Mouse (Mus musculus) stomach, embryonic 15.5 days (tissue): ENCODE data around the gene Fat1. TPM values are rescaled to one million over a fixed set of nuclear protein-coding genes. Genes with fewer than 3 reads are reported as not detected.

Experiments
- ATAC-seq: fragments of 200-750 bp; cut with Nextera tagmentation; 2 replicates; pipeline ENCODE4 v1.8.0; 2017; ENCODE audit warnings: low read depth, moderate number of reproducible peaks, moderate TSS enrichment; ENCODE audit not compliant: insufficient read depth, low FRiP score
- H3K27ac ChIP-seq: fragments of 300-500 bp; sonication (generic); 2 replicates; pipeline ENCODE4 v1.5.1; 2015; ENCODE audit warnings: mild to moderate bottlenecking, inconsistent platforms
- H3K27me3 ChIP-seq: fragments of 300-500 bp; sonication (generic); replicated peaks from 2 replicates; pipeline ENCODE4 v1.6.1; 2015; ENCODE audit warnings: inconsistent platforms
- H3K36me3 ChIP-seq: fragments of 300-500 bp; sonication (generic); 2 replicates; pipeline ENCODE4 v1.6.1; 2015; ENCODE audit warnings: inconsistent platforms
- H3K4me1 ChIP-seq: fragments of 300-500 bp; sonication (generic); 2 replicates; pipeline ENCODE4 v1.6.1; 2015; ENCODE audit warnings: inconsistent platforms
- H3K4me2 ChIP-seq: fragments of 300-500 bp; sonication (generic); 2 replicates; pipeline ENCODE4 v1.6.1; 2015; ENCODE audit warnings: mild to moderate bottlenecking, inconsistent platforms
- H3K4me3 ChIP-seq: fragments of 300-500 bp; sonication (generic); replicated peaks from 2 replicates; pipeline ENCODE4 v1.5.1; 2015; ENCODE audit warnings: inconsistent platforms
- H3K9ac ChIP-seq: fragments of 300-500 bp; sonication (generic); 2 replicates; pipeline ENCODE4 v1.6.1; 2015; ENCODE audit warnings: inconsistent platforms
- H3K9me3 ChIP-seq: fragments of 300-500 bp; sonication (generic); 2 replicates; pipeline ENCODE4 v1.6.1; 2016; ENCODE audit warnings: inconsistent platforms
- whole genome bisulfite sequencing: fragments of 180-500 bp; shearing (Covaris S2); methylation state at CpG from one replicate; pipeline ENCODE4 v1.1.7; 2015; 5-methylcytosine and 5-hydroxymethylcytosine counted together
- polyA plus RNA-seq: library from polyadenylated mRNA; unstranded; fragments of >200 nt; fragmentation: Nextera tagmentation; extraction: Ambion mirVana; gene quantifications from 2 replicates; pipeline ENCODE4 v1.2.1, GENCODE M21; 2015

Gene Fat1
- polyA plus RNA-seq, 1 experiment from 2014 or later: 14.5 TPM

- Histone ChIP-seq H3K4me1 (peaks cover 6% of the 10 kb centered on the region; the same call in 1 of the 2 replicates), H3K9me3 (no peaks in the 10 kb centered on the region), H3K36me3 (peaks cover 4% of the 10 kb centered on the region; the same call in 1 of the 2 replicates), H3K4me2 (no peak overlapping the region), H3K9ac (no peak overlapping the region), H3K27ac (no peak overlapping the region), H3K4me3 (no peak overlapping the region), H3K27me3 (no peaks in the 10 kb centered on the region)
- no peak for ATAC-seq
- WGBS: 92% methylated on average over 8 of the region's 8 CpGs
These were observed 32.3 kb downstream of the Fat1 start for GRCm38 (mm10) chr8:44967521-44968039.

GRCm38 (mm10) chr8:44970093-44970492, 34.8 kb downstream of the Fat1 start:
- Histone ChIP-seq H3K4me2 (no peak overlapping the region), H3K9ac (no peak overlapping the region), H3K4me3 (no peak overlapping the region), H3K4me1 (peaks cover 12% of the 10 kb centered on the region), H3K27me3 (no peaks in the 10 kb centered on the region), H3K9me3 (no peaks in the 10 kb centered on the region), H3K36me3 (no peaks in the 10 kb centered on the region), H3K27ac (no peak overlapping the region)
- 54% methylated on average over 12 of the region's 12 CpGs for WGBS
- no peak for ATAC-seq

GRCm38 (mm10) chr8:44971346-44971745, 36.1 kb downstream of the Fat1 start:
- Histone ChIP-seq H3K27me3 (no peaks in the 10 kb centered on the region), H3K9ac (no peak overlapping the region), H3K27ac (peak overlapping the region; percentile 45; the same call in 1 of the 2 replicates), H3K4me1 (peaks cover 17% of the 10 kb centered on the region), H3K9me3 (no peaks in the 10 kb centered on the region), H3K4me2 (no peak overlapping the region), H3K36me3 (no peaks in the 10 kb centered on the region), H3K4me3 (no peak overlapping the region)
- WGBS: 48% methylated on average over 6 of the region's 6 CpGs
- ATAC-seq: no peak

GRCm38 (mm10) chr8:44971964-44972363, 36.7 kb downstream of the Fat1 start:
- Histone ChIP-seq H3K4me2 (no peak overlapping the region), H3K4me3 (no peak overlapping the region), H3K4me1 (peaks cover 17% of the 10 kb centered on the region), H3K27me3 (no peaks in the 10 kb centered on the region), H3K9ac (no peak overlapping the region), H3K9me3 (no peaks in the 10 kb centered on the region), H3K27ac (no peak overlapping the region), H3K36me3 (no peaks in the 10 kb centered on the region)
- no peak for ATAC-seq
- WGBS: 53% methylated on average over 5 of the region's 5 CpGs

- H3K27ac ChIP-seq: peak overlapping the region; percentile 33; the same call in 1 of the 2 replicates
- peaks cover 24% of the 10 kb centered on the region for H3K4me1 ChIP-seq
- no peaks in the 10 kb centered on the region for H3K36me3 ChIP-seq
- 18% methylated on average over 9 of the region's 9 CpGs for WGBS
- no peaks in the 10 kb centered on the region for H3K27me3 ChIP-seq
- H3K9ac ChIP-seq: no peak overlapping the region
- H3K4me3 ChIP-seq: no peak overlapping the region
- ATAC-seq: no peak
- H3K9me3 ChIP-seq: no peaks in the 10 kb centered on the region
- H3K4me2 ChIP-seq: peak overlapping the region; percentile 17; the same call in 1 of the 2 replicates
These were observed 39.9 kb downstream of the Fat1 start for GRCm38 (mm10) chr8:44975113-44975512.

- Histone ChIP-seq H3K9me3 (no peaks in the 10 kb centered on the region), H3K27me3 (no peaks in the 10 kb centered on the region), H3K4me1 (peaks cover 28% of the 10 kb centered on the region), H3K36me3 (no peaks in the 10 kb centered on the region), H3K4me2 (no peak overlapping the region; the same call in 1 of the 2 replicates), H3K27ac (0 out of 2 replicates have a peak overlapping the region, but pooled peaks have one; percentile 33), H3K4me3 (no peak overlapping the region), H3K9ac (no peak overlapping the region)
- no peak for ATAC-seq
- WGBS: 70% methylated on average over 4 of the region's 4 CpGs
These were observed 40.4 kb downstream of the Fat1 start for GRCm38 (mm10) chr8:44975654-44976053.

GRCm38 (mm10) chr8:44978622-44979021, 43.4 kb downstream of the Fat1 start:
- H3K27me3 ChIP-seq: no peaks in the 10 kb centered on the region
- no peak overlapping the region for H3K9ac ChIP-seq
- ATAC-seq: no peak
- H3K4me2 ChIP-seq: no peak overlapping the region
- no peak overlapping the region for H3K4me3 ChIP-seq
- H3K9me3 ChIP-seq: no peaks in the 10 kb centered on the region
- no peaks in the 10 kb centered on the region for H3K36me3 ChIP-seq
- WGBS: 61% methylated on average over 9 of the region's 9 CpGs
- H3K27ac ChIP-seq: peak overlapping the region; percentile 6; the same call in 1 of the 2 replicates
- peaks cover 23% of the 10 kb centered on the region for H3K4me1 ChIP-seq

GRCm38 (mm10) chr8:44979245-44979644, 44.0 kb downstream of the Fat1 start:
- Histone ChIP-seq H3K4me1 (peaks cover 23% of the 10 kb centered on the region), H3K36me3 (no peaks in the 10 kb centered on the region), H3K27me3 (no peaks in the 10 kb centered on the region), H3K4me3 (no peak overlapping the region), H3K9me3 (no peaks in the 10 kb centered on the region), H3K9ac (no peak overlapping the region), H3K27ac (peak overlapping the region; percentile 79; the same call in 1 of the 2 replicates), H3K4me2 (no peak overlapping the region)
- no peak for ATAC-seq
- WGBS: 40% methylated on average over 6 of the region's 6 CpGs

GRCm38 (mm10) chr8:44980030-44980429, 44.8 kb downstream of the Fat1 start:
- peak overlapping the region; percentile 79 for H3K27ac ChIP-seq
- WGBS: 41% methylated on average over 12 of the region's 12 CpGs
- H3K4me3 ChIP-seq: no peak overlapping the region
- ATAC-seq: peak; percentile 86
- H3K36me3 ChIP-seq: no peaks in the 10 kb centered on the region
- H3K27me3 ChIP-seq: no peaks in the 10 kb centered on the region
- 0 out of 2 replicates have a peak overlapping the region, but pooled peaks have one; percentile 8 for H3K4me2 ChIP-seq
- H3K9me3 ChIP-seq: no peaks in the 10 kb centered on the region
- H3K4me1 ChIP-seq: peaks cover 18% of the 10 kb centered on the region
- no peak overlapping the region for H3K9ac ChIP-seq

- WGBS: 35% methylated on average over 10 of the region's 10 CpGs
- no peak overlapping the region for H3K4me2 ChIP-seq
- no peaks in the 10 kb centered on the region for H3K27me3 ChIP-seq
- no peaks in the 10 kb centered on the region for H3K36me3 ChIP-seq
- H3K9me3 ChIP-seq: no peaks in the 10 kb centered on the region
- H3K4me3 ChIP-seq: no peak overlapping the region
- H3K9ac ChIP-seq: no peak overlapping the region
- 0 out of 2 replicates have a peak, but pooled peaks have one; percentile 39 for ATAC-seq
- 0 out of 2 replicates have a peak, but pooled peaks cover 1% of the 10 kb centered on the region for H3K4me1 ChIP-seq
- no peak overlapping the region for H3K27ac ChIP-seq
These were observed 50.4 kb downstream of the Fat1 start for GRCm38 (mm10) chr8:44985326-44986288.

- H3K4me1 ChIP-seq: peaks cover 7% of the 10 kb centered on the region; the same call in 1 of the 2 replicates
- H3K36me3 ChIP-seq: no peaks in the 10 kb centered on the region
- WGBS: 52% methylated on average over 21 of the region's 21 CpGs
- no peak overlapping the region for H3K9ac ChIP-seq
- no peak overlapping the region for H3K4me3 ChIP-seq
- no peak overlapping the region for H3K27ac ChIP-seq
- H3K27me3 ChIP-seq: no peaks in the 10 kb centered on the region
- H3K4me2 ChIP-seq: no peak overlapping the region
- H3K9me3 ChIP-seq: no peaks in the 10 kb centered on the region
- no peak for ATAC-seq
These were observed 56.6 kb downstream of the Fat1 start for GRCm38 (mm10) chr8:44991700-44992487.
